Mouse (Mus musculus) naive thymus-derived CD4-positive, alpha-beta T cell, adult 2 months (primary cell): ENCODE measurements at regions not wholly inside any gene's neighbourhood (a gene's known extent, or its start where the extent isn't known, plus 50 kb on each side); places are given as distances from the start of the nearest gene placed in this dataset.

ENCODE experiments used
- DNase-seq: peaks from one replicate; pipeline ENCODE4 v3.0.0-alpha.2; 2011; ENCODE audit warnings: low read depth

- DNase-seq: no peak
These were observed 83.8 kb downstream of the Gadd45g start for GRCm38 (mm10) chr13:51930301-51930747.

- DNase-seq: no peak
These were observed 84.5 kb downstream of the Gadd45g start for GRCm38 (mm10) chr13:51930931-51931330.

GRCm38 (mm10) chr13:51935827-51936226 lies 89.3 kb downstream of the Gadd45g start:
- DNase-seq: no peak

- DNase-seq: no peak
These were observed 90.0 kb downstream of the Gadd45g start for GRCm38 (mm10) chr13:51936441-51936840.

- DNase-seq: no peak
These were observed 91.4 kb downstream of the Gadd45g start for GRCm38 (mm10) chr13:51937898-51938297.

- no peak for DNase-seq
These were observed 92.8 kb downstream of the Gadd45g start for GRCm38 (mm10) chr13:51939262-51939661.

DNA sequence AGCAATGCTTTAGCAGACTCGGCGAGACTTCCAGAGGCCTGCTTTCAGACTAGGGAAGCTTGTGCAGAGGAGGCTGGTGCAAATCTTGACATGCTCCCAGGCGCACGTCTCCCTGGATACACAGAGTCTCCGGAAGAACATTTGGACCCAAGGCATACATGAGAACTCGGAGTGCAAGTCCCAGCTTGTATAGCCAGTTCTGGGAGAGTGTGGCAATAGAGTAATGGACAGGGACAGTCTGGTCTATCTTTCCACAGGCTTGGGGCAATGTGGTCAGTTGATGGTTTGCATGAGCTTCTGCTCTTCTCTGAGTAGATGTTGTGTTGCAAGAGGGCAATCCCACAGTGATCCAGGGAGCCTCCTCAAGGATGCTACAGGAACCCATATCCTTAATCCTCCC lies 93.2 kb downstream of the Gadd45g start:
- no peak for DNase-seq

- no peak for DNase-seq
These were observed 99.7 kb downstream of the Gadd45g start for GRCm38 (mm10) chr13:51946171-51946570.

GRCm38 (mm10) chr13:51948896-51949295 lies 102.4 kb downstream of the Gadd45g start:
- DNase-seq: no peak

DNA sequence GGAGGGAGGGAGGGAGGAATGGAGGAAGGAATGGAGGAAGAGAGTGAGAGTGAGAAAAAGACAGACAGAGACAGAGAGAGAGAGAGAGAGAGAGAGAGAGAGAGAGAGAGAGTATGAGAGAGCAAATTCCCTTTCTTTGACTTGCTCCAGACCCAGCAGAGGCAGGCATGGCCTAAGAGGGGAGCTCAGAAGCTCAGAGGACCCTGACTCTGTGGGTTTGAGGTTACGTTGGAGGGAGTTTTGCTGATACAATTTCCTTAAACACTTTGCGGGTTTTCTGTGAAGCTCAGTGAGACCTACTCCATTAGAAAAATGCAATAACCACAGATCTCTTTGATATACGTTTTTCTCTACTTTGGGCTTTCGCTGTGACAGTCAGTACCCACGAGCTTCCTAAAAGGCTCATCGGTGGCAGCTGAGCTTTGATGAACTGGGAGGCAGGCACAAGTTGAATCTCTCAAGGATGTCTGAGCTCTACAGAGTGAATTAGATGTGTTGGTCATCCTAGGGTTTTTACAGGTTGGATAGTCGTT lies 105.1 kb downstream of the Gadd45g start:
- peak; percentile 63 for DNase-seq

GRCm38 (mm10) chr13:51953084-51953483 lies 106.6 kb downstream of the Gadd45g start:
- no peak for DNase-seq

GRCm38 (mm10) chr13:51953569-51953968 lies 107.1 kb downstream of the Gadd45g start:
- no peak for DNase-seq

DNA sequence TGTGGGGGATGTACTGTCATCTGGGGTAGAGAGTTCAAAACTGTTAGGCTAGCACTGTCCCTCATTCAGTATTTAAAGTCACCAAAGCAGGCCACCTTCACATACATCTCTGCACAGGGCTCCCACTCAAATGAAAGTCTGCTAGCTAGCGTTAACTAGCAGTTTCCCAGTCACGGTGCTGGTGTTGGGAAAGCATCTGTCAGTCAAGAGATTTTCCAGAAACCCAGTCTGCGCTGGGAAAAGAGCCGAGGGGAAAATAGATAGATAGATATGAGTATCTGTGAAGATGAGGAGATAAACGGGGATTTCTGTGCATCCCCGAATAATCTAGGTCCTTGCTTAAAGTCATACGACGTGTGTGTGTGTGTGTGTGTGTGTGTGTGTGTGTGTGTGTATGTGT lies 110.6 kb downstream of the Gadd45g start:
- DNase-seq: no peak

DNA sequence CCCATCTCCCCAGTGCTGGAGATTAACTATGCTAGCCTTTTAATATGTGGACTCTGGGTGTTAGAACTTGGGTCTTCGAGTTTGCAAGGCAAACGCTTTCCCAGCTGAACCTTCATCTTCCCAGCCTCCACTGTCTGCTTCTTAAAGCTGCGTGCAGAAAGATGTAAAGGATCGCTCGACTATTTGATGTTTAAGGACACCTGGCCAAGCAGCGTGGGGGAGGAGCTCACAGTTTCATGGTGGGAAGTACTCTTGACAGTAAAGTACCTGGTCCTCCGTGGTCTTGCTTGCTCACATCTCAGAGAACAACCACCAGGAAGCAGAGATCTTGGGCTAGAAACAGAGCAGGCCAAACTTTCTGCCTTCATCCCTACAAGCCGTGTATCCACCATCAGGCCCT lies 113.1 kb downstream of the Gadd45g start:
- no peak for DNase-seq

DNA sequence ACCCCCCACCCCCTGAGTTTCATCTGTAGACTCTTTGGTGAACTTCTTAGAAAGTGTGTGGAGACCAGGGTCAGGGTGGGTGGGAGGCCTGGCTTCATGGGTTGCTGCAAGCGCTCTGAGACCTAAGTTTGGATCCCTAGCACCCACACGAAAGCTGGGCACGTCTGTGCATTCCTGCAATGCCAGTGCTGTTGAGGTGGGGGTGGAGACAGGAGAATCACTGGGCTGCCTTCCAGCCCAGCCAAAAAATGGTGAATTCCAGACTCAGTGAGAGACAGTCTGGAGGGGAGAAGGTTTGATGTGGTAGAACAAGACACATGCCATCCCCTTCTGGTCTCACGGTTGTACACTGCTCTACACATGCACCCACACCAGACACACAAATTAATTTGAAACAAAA lies 113.8 kb downstream of the Gadd45g start:
- DNase-seq: no peak

DNA sequence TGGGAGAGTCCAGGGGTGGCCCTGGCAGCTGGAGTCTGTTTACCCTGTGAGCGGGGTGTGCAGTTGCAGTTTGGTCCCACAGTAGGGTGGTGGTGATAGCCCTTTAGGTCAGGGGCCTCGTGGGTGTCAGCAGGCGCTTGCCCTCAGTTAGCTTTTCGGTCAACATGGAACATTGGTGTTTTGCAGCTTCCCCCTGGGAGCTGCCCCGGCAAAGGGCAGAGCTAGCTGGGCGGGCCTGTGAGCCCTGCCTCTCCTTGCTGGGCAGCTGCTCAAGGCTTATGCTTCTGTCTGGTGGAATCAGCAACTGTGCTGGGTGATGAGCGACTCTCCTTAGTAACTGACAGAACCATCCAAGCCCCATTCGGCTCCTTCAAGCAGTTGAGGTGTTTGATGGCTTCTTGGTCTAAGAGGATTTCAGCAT lies 115.7 kb downstream of the Gadd45g start:
- no peak for DNase-seq

DNA sequence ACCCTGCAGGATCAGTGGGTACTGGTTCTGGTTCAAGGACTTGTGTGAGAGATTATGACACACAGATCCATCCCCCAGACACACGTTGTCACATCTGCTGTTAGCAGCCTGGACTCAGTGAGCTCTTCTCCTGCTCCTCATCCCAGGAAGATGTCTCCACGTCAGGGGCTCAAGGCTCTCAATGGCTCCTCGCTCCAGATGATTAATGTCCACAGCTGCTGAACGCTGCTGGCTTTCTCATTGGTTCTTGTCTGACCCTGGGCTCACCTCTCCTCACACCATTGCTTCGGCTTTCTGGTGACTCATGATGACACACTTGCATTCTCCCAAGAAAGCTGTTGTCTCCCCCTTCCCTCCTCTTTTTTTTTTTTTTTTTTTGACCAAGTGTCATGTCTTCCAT lies 116.2 kb downstream of the Gadd45g start:
- no peak for DNase-seq

GRCm38 (mm10) chr13:51963966-51964365 lies 117.5 kb downstream of the Gadd45g start:
- DNase-seq: no peak

- peak; percentile 51 for DNase-seq
These were observed 117.9 kb downstream of the Gadd45g start for GRCm38 (mm10) chr13:51964416-51964815.

GRCm38 (mm10) chr13:51964921-51965320 lies 118.4 kb downstream of the Gadd45g start:
- DNase-seq: no peak

DNA sequence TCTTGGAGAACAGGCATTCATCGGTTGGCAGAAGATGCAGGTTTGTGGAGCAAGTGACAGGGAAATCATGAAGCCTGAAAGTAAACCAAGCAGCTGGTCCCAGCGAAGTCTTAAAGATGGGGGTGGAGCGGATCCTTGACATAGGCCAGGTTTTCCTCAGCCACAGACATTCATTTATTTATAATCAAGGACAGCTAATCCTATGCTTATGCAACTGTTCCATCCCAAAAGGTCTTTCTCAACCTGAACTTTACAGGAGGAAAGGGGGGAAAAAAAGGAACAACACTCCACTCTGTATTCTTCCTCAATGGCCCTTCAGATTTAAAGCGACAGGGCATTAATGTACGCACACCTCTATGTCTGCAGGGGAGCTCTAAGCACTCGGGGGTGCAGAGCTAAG lies 121.6 kb downstream of the Gadd45g start:
- no peak for DNase-seq

DNA sequence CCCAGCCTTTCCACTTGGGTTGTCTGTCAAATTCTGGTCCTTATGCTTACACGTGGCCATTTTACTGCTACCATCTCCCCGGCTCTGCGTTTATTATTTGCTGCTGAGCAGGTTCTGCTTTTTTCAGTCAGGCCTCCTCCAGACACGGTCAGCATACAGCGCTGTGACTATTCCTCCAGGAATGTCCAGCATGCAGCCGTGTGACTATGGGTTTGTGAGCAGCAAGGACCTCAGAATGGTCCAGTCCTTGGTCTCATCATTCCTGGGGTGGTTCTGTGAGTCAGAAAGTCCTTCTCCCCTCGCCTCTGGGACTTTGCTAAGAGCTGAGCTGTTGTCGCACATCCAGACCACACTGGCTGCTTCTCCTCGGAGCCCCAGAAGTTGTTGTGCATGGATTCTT lies 122.3 kb downstream of the Gadd45g start:
- DNase-seq: no peak

- DNase-seq: peak; percentile 35
These were observed 123.6 kb downstream of the Gadd45g start for GRCm38 (mm10) chr13:51970051-51970450.

- DNase-seq: no peak
These were observed 126.3 kb downstream of the Gadd45g start for GRCm38 (mm10) chr13:51972656-51973310.
